Mouse (Mus musculus) layer of hippocampus, postnatal 36 days (tissue): ENCODE data around the gene Ints13. TPM values are rescaled to one million over a fixed set of nuclear protein-coding genes. Genes with fewer than 3 reads are reported as not detected.

Experiments
- DNase-seq, 2 experiments: peaks; one replicate each; pipeline ENCODE4 v3.0.0; 2022
- total RNA-seq, 2 experiments: library from RNA; stranded (reverse); gene quantifications; 2 replicates each; pipeline ENCODE4 v1.2.3; 2021

Gene Ints13
- total RNA-seq, 2 experiments from 2014 or later: 41.1 to 51.9 TPM

DNA sequence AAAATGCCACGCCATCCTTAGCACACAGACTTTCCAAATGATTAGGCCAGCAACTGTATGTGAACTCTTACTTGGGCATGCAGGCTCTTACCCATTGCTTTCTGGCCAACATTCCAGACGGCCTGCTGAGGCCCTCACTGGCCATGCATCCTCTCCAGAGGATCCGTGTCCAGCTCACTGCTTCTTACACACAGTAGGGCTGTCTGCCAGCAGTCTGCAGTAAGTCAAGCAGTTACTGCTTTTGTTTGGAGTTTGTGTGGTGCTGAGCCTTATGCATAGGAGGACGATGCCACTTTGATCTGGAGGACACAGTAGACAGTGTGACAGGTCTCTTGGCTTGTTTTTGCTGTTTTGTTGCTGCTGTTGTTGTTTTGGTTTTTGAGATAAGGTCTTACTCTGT lies 39.0 kb downstream of the Ints13 start:
- DNase-seq: no peak

DNA sequence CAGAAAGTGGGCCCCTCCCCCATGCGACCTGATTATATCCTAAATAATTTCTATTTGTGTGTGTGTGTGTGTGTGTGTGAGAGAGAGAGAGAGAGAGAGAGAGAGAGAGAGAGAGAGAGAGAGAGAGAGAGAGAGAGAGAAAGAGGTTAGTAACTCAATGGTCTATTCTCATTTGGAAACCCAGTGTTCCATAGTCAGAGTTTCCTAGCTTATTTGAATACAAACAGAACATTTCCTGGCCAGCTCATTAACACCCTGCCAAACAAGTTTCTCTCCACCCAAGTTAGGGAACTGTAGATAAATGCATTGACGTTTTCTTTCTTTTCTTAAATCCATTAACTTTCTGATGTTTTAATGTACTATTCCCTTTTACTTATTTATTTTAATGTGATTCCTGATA lies 39.6 kb downstream of the Ints13 start:
- no peak for DNase-seq

DNA sequence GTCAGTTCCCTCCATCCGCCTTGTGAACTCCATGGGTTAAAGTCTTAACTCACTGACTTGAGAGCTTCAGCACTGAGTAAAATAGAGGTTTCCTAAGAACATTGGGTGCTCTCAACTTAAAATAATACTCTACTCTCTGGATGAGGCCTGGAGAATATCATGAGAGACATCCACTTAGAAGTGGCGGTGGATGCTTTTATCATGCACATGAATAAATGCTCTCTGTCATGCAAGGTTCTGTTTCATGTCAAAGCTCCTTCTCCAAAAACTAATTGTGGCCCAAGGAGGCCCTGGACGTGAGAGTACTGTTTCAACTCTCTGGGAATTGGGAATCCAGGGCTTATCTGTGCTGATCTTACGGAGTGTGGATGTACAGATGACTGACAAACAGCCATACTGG lies 40.5 kb downstream of the Ints13 start:
- DNase-seq: no peak

DNA sequence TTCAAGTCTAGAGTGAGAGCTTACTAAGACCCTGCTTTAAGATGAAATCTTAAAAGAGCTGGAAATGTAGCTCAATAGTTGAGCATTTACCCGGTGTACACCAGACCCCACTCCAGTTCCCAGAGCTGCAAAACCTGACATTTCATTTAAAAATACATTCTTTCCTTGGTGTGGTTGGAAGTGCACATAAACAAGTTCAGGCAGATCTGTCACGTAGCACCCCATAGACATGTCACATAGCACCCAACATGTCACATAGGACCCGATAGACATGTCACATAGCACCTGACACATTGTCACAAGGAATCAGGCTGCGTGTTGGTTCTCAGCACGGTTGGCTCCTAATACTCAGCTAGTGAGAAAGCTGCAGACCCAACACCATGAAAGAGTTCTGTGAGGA lies 42.1 kb downstream of the Ints13 start:
- DNase-seq: no peak

- DNase-seq: no peak
These were observed 44.5 kb downstream of the Ints13 start for GRCm38 (mm10) chr6:146533146-146533545.

DNA sequence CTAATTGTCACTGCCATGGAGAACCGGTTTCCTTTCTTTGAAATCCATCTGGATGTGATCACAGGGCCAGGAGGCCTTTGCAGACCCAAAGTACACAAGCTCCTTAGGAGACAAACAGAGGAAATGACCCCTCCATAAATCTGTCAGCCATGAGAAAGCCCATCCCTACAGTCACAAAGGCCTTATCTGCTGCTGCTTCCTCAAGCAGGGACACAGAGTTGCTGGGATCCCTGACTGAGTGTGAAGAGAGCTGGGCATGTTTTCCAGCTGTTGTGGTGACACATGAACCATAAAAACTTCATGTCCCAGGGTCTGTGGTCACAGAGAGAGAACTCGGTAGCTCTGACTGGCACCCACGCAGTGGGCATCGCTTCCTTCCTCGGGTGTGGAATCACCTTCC lies 46.9 kb downstream of the Ints13 start:
- DNase-seq: no peak

GRCm38 (mm10) chr6:146530363-146530762 lies 47.3 kb downstream of the Ints13 start:
- DNase-seq: no peak

DNA sequence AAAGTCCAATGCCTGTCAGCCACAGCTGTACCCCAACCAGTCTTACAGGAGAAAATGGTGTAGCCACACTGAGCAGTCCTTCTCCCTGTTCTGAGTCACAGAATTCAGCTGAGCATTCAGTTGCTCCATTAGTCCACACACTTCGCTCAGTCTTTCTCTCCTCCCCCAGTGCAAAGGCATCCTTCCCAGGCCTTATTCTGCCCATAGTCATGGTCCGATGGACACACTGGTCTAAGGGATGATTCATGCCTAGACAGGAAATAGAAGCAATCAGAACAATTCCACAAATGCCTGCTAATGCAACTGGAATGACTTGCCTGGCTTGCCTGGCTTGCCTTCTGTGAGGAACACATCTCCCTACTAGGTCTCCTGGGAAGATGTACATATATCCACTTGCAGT lies 50.1 kb downstream of the Ints13 start:
- no peak for DNase-seq

GRCm38 (mm10) chr6:146525500-146525899 lies 52.1 kb downstream of the Ints13 start:
- DNase-seq: no peak

- DNase-seq: no peak
These were observed 56.0 kb downstream of the Ints13 start for GRCm38 (mm10) chr6:146521456-146522245.

GRCm38 (mm10) chr6:146519019-146519418 lies 58.6 kb downstream of the Ints13 start:
- no peak for DNase-seq

- DNase-seq: no peak
These were observed 61.7 kb downstream of the Ints13 start for GRCm38 (mm10) chr6:146515936-146516335.

- no peak for DNase-seq
These were observed 63.1 kb downstream of the Ints13 start for GRCm38 (mm10) chr6:146514531-146514948.

DNA sequence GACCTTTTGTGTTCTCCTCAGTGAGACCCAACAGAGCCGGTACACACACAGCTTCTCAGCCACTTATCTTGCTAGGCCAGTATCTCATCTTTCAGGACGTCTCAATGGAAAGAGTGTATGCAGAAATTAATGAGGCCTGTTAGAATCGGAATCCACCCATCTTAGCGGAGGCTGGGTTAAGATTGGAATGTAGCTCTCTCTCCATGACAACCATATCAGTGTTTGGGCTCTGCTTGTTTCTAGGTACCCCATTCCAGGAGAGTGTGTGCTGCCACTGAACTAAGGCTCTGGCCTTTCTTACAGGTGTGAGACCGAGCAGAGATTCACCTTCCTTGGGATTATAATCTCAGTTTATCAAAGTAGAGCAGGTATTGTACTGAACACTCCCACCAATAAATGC lies 63.7 kb downstream of the Ints13 start:
- DNase-seq: no peak

DNA sequence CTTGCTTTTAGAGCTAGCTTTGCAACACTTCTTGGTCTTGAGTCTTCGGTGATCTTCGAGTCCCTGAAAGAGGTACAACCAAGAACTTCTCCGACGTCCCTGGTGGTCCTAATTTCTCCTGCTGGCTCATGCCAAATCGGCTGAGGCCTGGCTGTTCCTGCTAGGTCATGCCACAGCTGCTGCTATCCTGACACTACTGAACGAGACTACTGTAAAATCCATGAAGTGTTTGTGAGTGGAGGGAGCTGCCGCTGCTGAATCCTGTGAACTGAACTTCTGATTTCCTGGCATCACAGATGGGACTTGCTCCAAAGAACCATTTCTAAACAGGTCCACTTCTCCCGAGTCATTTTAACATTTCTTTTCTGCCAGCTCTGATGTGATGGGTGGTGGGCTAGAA lies 64.3 kb downstream of the Ints13 start:
- no peak for DNase-seq

DNA sequence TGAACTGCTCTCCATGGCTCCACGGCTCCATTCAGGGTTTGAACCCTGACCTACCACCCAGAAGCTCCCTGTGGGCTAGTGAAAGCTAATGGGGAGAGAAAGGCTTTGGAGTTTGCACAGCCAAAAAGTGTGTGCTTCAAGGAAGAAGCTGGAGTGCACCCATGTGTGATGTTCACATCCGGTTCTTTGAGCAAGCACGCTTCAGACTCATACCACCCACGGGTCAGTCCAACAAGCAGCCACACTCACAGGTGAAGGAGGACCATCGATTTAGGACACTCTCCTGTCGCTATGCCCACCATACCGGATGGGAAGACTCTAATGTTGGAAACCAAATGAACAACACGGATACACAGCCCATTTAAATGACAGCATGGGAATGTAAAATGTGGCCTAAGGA lies 66.1 kb downstream of the Ints13 start:
- no peak for DNase-seq

DNA sequence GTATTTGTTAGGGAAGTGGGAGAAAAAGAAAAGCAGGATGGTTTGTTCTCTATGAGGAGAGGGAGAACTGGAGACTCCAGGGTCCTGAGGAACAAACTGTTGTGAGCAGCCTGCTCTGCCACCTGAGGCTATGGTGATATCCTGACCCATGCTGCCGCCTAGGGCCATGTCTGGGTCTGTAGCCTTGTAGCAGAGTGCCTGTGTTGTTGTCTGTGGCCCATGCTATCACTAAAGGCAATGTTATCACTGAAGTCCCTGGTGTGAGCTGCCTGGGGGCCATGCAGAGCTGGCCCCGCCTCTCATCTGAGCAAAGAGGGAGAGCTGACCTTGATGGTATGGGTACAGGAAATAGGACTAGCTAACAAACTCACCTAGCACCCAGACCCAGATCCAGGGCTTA lies 67.7 kb downstream of the Ints13 start:
- no peak for DNase-seq

- no peak for DNase-seq
These were observed 73.2 kb downstream of the Ints13 start for GRCm38 (mm10) chr6:146504459-146504858.

DNA sequence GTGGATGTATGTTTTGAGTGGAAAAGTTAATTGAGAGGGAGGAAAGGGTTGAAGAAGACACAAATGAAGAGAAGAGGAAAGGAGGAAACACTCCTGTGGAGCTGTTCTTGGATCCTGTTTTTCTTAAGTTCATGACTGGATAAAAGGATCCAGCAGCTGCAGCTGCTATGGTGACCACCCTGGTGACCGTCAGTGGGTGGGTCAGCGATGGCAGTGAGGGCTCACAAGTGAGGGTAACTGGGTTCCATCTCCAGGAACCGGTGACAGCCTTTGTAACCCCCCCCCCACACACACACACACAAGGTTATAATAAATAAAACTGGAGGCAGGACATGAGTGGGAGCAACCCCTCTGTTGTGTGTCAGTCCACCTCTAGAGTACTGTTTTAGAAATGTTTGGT lies 74.8 kb downstream of the Ints13 start:
- no peak for DNase-seq

DNA sequence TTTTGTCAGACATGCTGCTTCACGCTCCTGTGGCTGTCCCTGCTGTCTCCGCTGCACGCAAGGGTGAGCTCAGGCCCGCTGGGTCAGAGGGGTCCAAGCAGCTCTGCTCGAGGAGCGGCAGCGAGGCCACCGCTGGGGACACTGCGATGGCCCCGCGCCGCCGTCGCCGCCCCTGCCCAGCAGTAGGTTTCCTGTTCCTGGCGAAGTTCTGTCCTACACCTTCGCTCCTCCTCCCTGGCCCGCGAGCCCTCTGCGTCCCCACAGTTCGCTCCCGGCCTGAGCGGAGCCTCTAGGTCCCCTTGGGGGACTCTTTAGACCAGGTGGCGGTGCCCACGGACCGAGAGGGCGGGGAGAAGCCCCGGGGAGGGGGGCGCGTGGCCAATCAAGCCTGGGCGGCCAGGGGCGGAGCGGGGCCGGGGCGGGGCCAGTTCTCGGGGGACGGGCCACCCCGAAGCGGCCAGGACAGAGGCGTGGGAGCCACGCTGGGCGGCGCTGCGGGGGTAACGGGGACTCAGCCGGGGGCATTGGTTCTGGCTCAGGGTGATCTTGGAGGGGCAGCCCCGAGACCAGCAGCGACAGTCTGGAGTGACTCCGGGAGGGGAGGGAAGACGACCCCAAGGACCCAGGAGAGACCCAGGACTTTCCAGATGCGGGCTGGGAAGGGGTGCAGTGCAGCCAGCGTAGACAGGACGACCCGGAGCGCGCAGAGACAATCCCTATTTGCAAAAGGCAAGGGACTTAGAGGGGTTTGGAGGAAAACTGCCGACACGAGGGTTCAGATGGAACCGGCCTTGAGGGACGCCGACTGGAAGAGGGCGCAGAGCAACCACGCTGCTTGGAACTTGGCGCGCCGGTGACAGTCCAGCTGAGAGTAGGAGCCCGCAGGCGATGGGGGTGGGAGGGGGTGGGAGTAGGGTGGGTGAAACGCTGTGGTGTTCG lies 75.5 kb downstream of the Ints13 start, which contains the start of gene Itpr2:
Itpr2 (minus strand) TSS at position 358 of the 939 bp plus-strand sequence.
- peak; percentile 77 to 78 for DNase-seq

DNA sequence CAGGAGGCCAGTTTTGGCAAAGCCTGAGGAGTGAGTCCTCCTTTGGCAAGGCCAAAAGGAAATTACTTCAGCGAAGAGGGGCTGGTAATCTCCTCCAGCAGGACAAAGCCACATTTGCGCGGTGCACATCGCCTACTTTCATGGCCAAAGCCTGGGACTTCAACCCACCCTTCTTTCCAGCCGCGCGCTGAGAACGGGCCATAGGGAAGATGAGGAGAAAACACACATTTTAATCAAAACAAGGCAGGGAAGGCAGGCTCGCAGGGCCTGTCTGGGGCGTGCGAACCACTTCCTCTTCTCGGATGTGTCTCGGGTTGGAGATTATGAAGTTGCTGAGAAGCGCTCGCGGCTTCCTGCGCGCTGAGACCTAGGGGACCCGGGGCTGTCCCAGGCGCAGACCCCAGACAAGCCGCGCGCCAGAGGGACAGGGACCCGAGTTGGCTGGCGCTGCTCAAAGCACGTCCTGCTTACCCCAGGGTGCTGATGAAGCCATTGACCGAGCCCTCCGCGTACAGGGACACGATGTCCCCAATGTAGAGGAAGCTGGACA lies 76.2 kb downstream of the Ints13 start:
- peak; percentile 19 to 30 for DNase-seq

- no peak for DNase-seq
These were observed 76.9 kb downstream of the Ints13 start for GRCm38 (mm10) chr6:146500771-146501170.

- DNase-seq: no peak
These were observed 77.4 kb downstream of the Ints13 start for GRCm38 (mm10) chr6:146500206-146500605.
